Mouse (Mus musculus) cortical plate, adult 2 months (tissue): ENCODE measurements at regions not wholly inside any gene's neighbourhood (a gene's known extent, or its start where the extent isn't known, plus 50 kb on each side); places are given as distances from the start of the nearest gene placed in this dataset.

Experiments used
- CTCF ChIP-seq: fragments of 200-500 bp; IDR thresholded peaks from 2 replicates; pipeline ENCODE4 v1.5.1; 2011; ENCODE audit warnings: mild to moderate bottlenecking, control low read depth, low read length; ENCODE audit not compliant: insufficient read depth; ENCODE audit errors: extremely low read depth
- POLR2A ChIP-seq: fragments of 200-500 bp; IDR thresholded peaks from 2 replicates; pipeline ENCODE4 v1.6.1; 2011; ENCODE audit warnings: mild to moderate bottlenecking, low read length, control low read depth; ENCODE audit not compliant: insufficient read depth; ENCODE audit errors: extremely low read depth

- TF ChIP-seq POLR2A (no peak), CTCF (no peak)
Observed at GRCm38 (mm10) chr13:25808564-25809253, 538.4 kb upstream of the Nrsn1 start.
